Mouse (Mus musculus) heart, embryonic 10.5 days (tissue): ENCODE data around the gene Fbxw13. TPM values are rescaled to one million over a fixed set of nuclear protein-coding genes. Genes with fewer than 3 reads are reported as not detected.

ENCODE experiments used
- polyA plus RNA-seq: library from polyadenylated mRNA; unstranded; fragments of >200 nt; fragmentation: Nextera tagmentation; extraction: Ambion mirVana; gene quantifications from 2 replicates; pipeline ENCODE4 v1.2.1, GENCODE M21; 2016

Gene Fbxw13
- polyA plus RNA-seq, 1 experiment from 2014 or later, result not detected

Other genes with a start within 250 kb of the Fbxw13 start
- 1.0 and 1.8 TPM in 2 replicates for gene Col7a1, start 242.4 kb downstream of the Fbxw13 start, polyA plus RNA-seq
- not detected in 2 replicates for gene Ucn2, start 210.0 kb downstream of the Fbxw13 start, polyA plus RNA-seq
- gene Pfkfb4, start 204.2 kb downstream of the Fbxw13 start, polyA plus RNA-seq, result 6.9 and 9.4 TPM in 2 replicates
- 58.2 and 68.5 TPM in 2 replicates for gene Shisa5, start 157.4 kb downstream of the Fbxw13 start, polyA plus RNA-seq
- gene Trex1, start 136.2 kb downstream of the Fbxw13 start, polyA plus RNA-seq, result 8.2 and 8.9 TPM in 2 replicates
- 20.6 and 26.8 TPM in 2 replicates for gene Atrip, start 121.9 kb downstream of the Fbxw13 start, polyA plus RNA-seq
- gene Ccdc51, start 113.5 kb downstream of the Fbxw13 start, polyA plus RNA-seq, result 19.1 and 19.7 TPM in 2 replicates
- gene Tma7, start 113.4 kb downstream of the Fbxw13 start, polyA plus RNA-seq, result 734 and 774 TPM in 2 replicates
- 11.5 and 14.2 TPM in 2 replicates for gene Plxnb1, start 100.6 kb downstream of the Fbxw13 start, polyA plus RNA-seq
- gene Fbxw21, start 33.9 kb downstream of the Fbxw13 start, polyA plus RNA-seq, result not detected in 2 replicates
- not detected in 2 replicates for gene Fbxw20, start 38.8 kb upstream of the Fbxw13 start, polyA plus RNA-seq
- gene Fbxw14, start 91.7 kb upstream of the Fbxw13 start, polyA plus RNA-seq, result not detected in 2 replicates
- not detected in 2 replicates for gene Fbxw28, start 143.7 kb upstream of the Fbxw13 start, polyA plus RNA-seq
- gene Fbxw22, start 208.3 kb upstream of the Fbxw13 start, polyA plus RNA-seq, result not detected in 2 replicates